Mouse (Mus musculus) heart, embryonic 16.5 days (tissue): Measurements from ENCODE around the gene Mindy1. TPM values are rescaled to one million over a fixed set of nuclear protein-coding genes. Genes with fewer than 3 reads are reported as not detected.

ENCODE experiments used
- ATAC-seq: fragments of 200-750 bp; cut with Nextera tagmentation; replicated peaks from 2 replicates; pipeline ENCODE4 v1.8.0; 2017; ENCODE audit warnings: moderate number of reproducible peaks; ENCODE audit not compliant: insufficient read depth, low FRiP score; ENCODE audit errors: extremely low read depth
- H3K27ac ChIP-seq: fragments of 300-500 bp; sonication (generic); 2 replicates; pipeline ENCODE4 v1.5.1; 2014; ENCODE audit warnings: mild to moderate bottlenecking, low read length, control low read depth, moderate library complexity
- H3K27me3 ChIP-seq: fragments of 300-500 bp; sonication (generic); 2 replicates; pipeline ENCODE4 v1.6.1; 2014; ENCODE audit warnings: low read length, mixed read lengths; ENCODE audit not compliant: control insufficient read depth, insufficient read depth
- H3K36me3 ChIP-seq: fragments of 300-500 bp; sonication (generic); 2 replicates; pipeline ENCODE4 v1.6.1; 2014; ENCODE audit not compliant: control insufficient read depth, insufficient read depth
- H3K4me1 ChIP-seq: fragments of 300-500 bp; sonication (generic); 2 replicates; pipeline ENCODE4 v1.6.1; 2014; ENCODE audit warnings: low read length, mixed read lengths; ENCODE audit not compliant: control insufficient read depth, insufficient read depth
- H3K4me2 ChIP-seq: fragments of 300-500 bp; sonication (generic); 2 replicates; pipeline ENCODE4 v1.6.1; 2014; ENCODE audit warnings: low read depth, mild to moderate bottlenecking, control low read depth, low read length
- H3K4me3 ChIP-seq: fragments of 300-500 bp; sonication (generic); 2 replicates; pipeline ENCODE4 v1.5.1; 2014; ENCODE audit warnings: mild to moderate bottlenecking, control low read depth, low read length
- H3K9ac ChIP-seq: fragments of 300-500 bp; sonication (generic); 2 replicates; pipeline ENCODE4 v1.6.1; 2014; ENCODE audit warnings: low read length, control low read depth
- H3K9me3 ChIP-seq: fragments of 300-500 bp; sonication (generic); replicated peaks from 2 replicates; pipeline ENCODE4 v1.6.1; 2016; ENCODE audit warnings: low read length; ENCODE audit not compliant: control insufficient read depth
- WGBS: fragments of 180-500 bp; shearing (Covaris S2); extraction: QIAGEN DNeasy Blood & Tissue Kit; methylation state at CpG from one replicate; pipeline ENCODE4 v1.1.7; 2014; 5-methylcytosine and 5-hydroxymethylcytosine counted together
- polyA plus RNA-seq: library from polyadenylated mRNA; unstranded; fragments of >200 nt; fragmentation: Nextera tagmentation; extraction: Ambion mirVana; gene quantifications from 2 replicates; pipeline ENCODE4 v1.2.1, GENCODE M21; 2015

The Mindy1 gene
- polyA plus RNA-seq, 1 experiment from 2014 or later: 24.7 TPM

- no peak for ATAC-seq
- no peak overlapping the region for H3K9ac ChIP-seq
- no peaks in the 10 kb centered on the region for H3K27me3 ChIP-seq
- H3K27ac ChIP-seq: peak overlapping the region; percentile 9
- 71% methylated on average over 11 of the region's 11 CpGs for WGBS
- no peak overlapping the region for H3K4me2 ChIP-seq
- no peak overlapping the region for H3K4me3 ChIP-seq
- peaks cover 20% of the 10 kb centered on the region for H3K36me3 ChIP-seq
- H3K9me3 ChIP-seq: no peaks in the 10 kb centered on the region
- H3K4me1 ChIP-seq: peaks cover 5% of the 10 kb centered on the region
These were observed 14.4 kb downstream of the Mindy1 start for GRCm38 (mm10) chr3:95295321-95296102.

- ATAC-seq: no peak
- WGBS: 10% methylated on average over 5 of the region's 5 CpGs
- Histone ChIP-seq H3K4me3 (no peak overlapping the region), H3K9me3 (no peaks in the 10 kb centered on the region), H3K27me3 (no peaks in the 10 kb centered on the region), H3K36me3 (peaks cover 16% of the 10 kb centered on the region), H3K9ac (no peak overlapping the region), H3K27ac (no peak overlapping the region; the same call in 1 of the 2 replicates), H3K4me1 (peaks cover 5% of the 10 kb centered on the region), H3K4me2 (no peak overlapping the region)
These were observed 14.9 kb downstream of the Mindy1 start for GRCm38 (mm10) chr3:95296103-95296469.

GRCm38 (mm10) chr3:95298018-95298417, 16.9 kb downstream of the Mindy1 start:
- no peak overlapping the region for H3K4me2 ChIP-seq
- no peaks in the 10 kb centered on the region for H3K27me3 ChIP-seq
- no peak overlapping the region for H3K9ac ChIP-seq
- no peak for ATAC-seq
- peaks cover 14% of the 10 kb centered on the region for H3K36me3 ChIP-seq
- WGBS: 62% methylated on average over 7 of the region's 7 CpGs
- no peak overlapping the region for H3K4me3 ChIP-seq
- no peaks in the 10 kb centered on the region for H3K9me3 ChIP-seq
- H3K27ac ChIP-seq: no peak overlapping the region
- H3K4me1 ChIP-seq: peaks cover 5% of the 10 kb centered on the region

- no peaks in the 10 kb centered on the region for H3K9me3 ChIP-seq
- peaks cover 4% of the 10 kb centered on the region for H3K36me3 ChIP-seq
- H3K9ac ChIP-seq: no peak overlapping the region
- H3K4me2 ChIP-seq: no peak overlapping the region
- no peaks in the 10 kb centered on the region for H3K27me3 ChIP-seq
- no peak overlapping the region for H3K4me3 ChIP-seq
- peaks cover 2% of the 10 kb centered on the region for H3K4me1 ChIP-seq
- H3K27ac ChIP-seq: no peak overlapping the region
- ATAC-seq: no peak
- WGBS: 88% methylated on average over 3 of the region's 3 CpGs
These were observed 20.2 kb downstream of the Mindy1 start for GRCm38 (mm10) chr3:95301204-95301796.

DNA sequence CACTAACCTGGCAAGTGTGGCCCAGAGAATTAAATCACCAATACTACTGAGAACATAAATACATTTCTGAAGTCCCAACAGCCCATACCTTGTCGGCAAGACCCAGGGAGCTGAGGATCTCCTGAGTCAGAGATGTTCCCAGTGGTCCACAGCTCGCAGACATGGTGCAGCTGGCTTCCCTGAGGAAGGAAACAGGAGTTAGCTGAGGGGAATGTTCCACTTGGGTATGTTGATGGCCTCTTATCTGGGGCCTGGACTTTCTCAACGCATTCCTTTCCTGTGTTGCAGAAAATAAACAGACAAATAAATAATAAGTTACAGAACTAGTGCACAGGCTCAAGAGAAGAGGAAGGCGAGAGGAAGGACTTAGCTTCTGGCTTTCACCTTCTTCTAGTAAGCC, 25.1 kb downstream of the Mindy1 start:
- Histone ChIP-seq H3K9me3 (no peaks in the 10 kb centered on the region), H3K27me3 (no peaks in the 10 kb centered on the region), H3K4me3 (no peak overlapping the region), H3K4me1 (peaks cover 3% of the 10 kb centered on the region; the same call in 1 of the 2 replicates), H3K9ac (no peak overlapping the region), H3K4me2 (no peak overlapping the region), H3K27ac (no peak overlapping the region), H3K36me3 (no peaks in the 10 kb centered on the region)
- 41% methylated on average over 4 of the region's 4 CpGs for WGBS
- no peak for ATAC-seq

GRCm38 (mm10) chr3:95307100-95307499, 26.0 kb downstream of the Mindy1 start, which contains the start of gene Anxa9:
Gene Anxa9, minus strand, starts transcription at chr3:95307176.
- Histone ChIP-seq H3K4me1 (peaks cover 3% of the 10 kb centered on the region; the same call in 1 of the 2 replicates), H3K4me2 (no peak within 1 kb of the TSS), H3K27me3 (no peaks in the 10 kb centered on the region), H3K27ac (no peak within 1 kb of the TSS), H3K9ac (no peak within 1 kb of the TSS), H3K9me3 (no peaks in the 10 kb centered on the region), H3K36me3 (no peaks in the 10 kb centered on the region), H3K4me3 (no peak within 1 kb of the TSS)
- 48% methylated on average over 7 of the region's 7 CpGs for WGBS
- ATAC-seq: no peak

GRCm38 (mm10) chr3:95310496-95310895, 29.4 kb downstream of the Mindy1 start:
- Histone ChIP-seq H3K9me3 (no peaks in the 10 kb centered on the region), H3K4me1 (peaks cover 10% of the 10 kb centered on the region), H3K27ac (no peak overlapping the region), H3K9ac (no peak overlapping the region), H3K4me3 (no peak overlapping the region), H3K27me3 (no peaks in the 10 kb centered on the region), H3K4me2 (no peak overlapping the region), H3K36me3 (no peaks in the 10 kb centered on the region)
- WGBS: 52% methylated on average over 3 of the region's 3 CpGs
- no peak for ATAC-seq

GRCm38 (mm10) chr3:95310968-95311882, 30.1 kb downstream of the Mindy1 start:
- no peaks in the 10 kb centered on the region for H3K9me3 ChIP-seq
- H3K36me3 ChIP-seq: no peaks in the 10 kb centered on the region
- WGBS: 64% methylated on average over 9 of the region's 9 CpGs
- no peak overlapping the region for H3K27ac ChIP-seq
- H3K4me1 ChIP-seq: peaks cover 11% of the 10 kb centered on the region
- H3K9ac ChIP-seq: no peak overlapping the region
- H3K4me3 ChIP-seq: no peak overlapping the region
- ATAC-seq: no peak
- H3K27me3 ChIP-seq: no peaks in the 10 kb centered on the region
- no peak overlapping the region for H3K4me2 ChIP-seq
